ENCODE assay signal across 8 mouse cellular contexts in genomic region chr12:59219325-59220225, GRCm38 (mm10). TPM values are rescaled to one million over a fixed set of nuclear protein-coding genes. Genes with fewer than 3 reads are reported as not detected.
A peak's percentile ranks its signal among the peaks of the same experiment; 100 is the strongest.
DNase-seq lines count a peak whose midpoint lies in the region; ATAC-seq lines count a peak whose summit lies in the region.

Gene Fbxo33 (minus strand): TSS chr12:59219725.

- WGBS in heart, embryonic 14.5 days, result under 1% methylated on average over 87 of the region's 109 CpGs
- WGBS in liver, embryonic 13.5 days (ENCODE audit: insufficient replicate concordance), result under 1% methylated on average over 97 of the region's 109 CpGs
- under 1% methylated on average over 101 of the region's 109 CpGs for WGBS in stomach, embryonic 16.5 days

- H3K9ac ChIP-seq in heart, embryonic 14.5 days (ENCODE audit: low read length), result peak within 1 kb of the TSS; percentile 88
- H3K9ac ChIP-seq in liver, embryonic 13.5 days, result peak within 1 kb of the TSS; percentile 97
- H3K9ac ChIP-seq in stomach, embryonic 16.5 days (ENCODE audit: low read length), result peak within 1 kb of the TSS; percentile 87

- H3K4me1 ChIP-seq in heart, embryonic 14.5 days (ENCODE audit: control insufficient read depth in 2 of 2, insufficient read depth in 2 of 2, low read length in 2 of 2), result peaks cover 3 to 16% of the 10 kb centered on the region in 2 experiments
- peaks cover 32% of the 10 kb centered on the region for H3K4me1 ChIP-seq in liver, embryonic 13.5 days (replicated peaks)
- H3K4me1 ChIP-seq in stomach, embryonic 16.5 days (ENCODE audit: control insufficient read depth, insufficient read depth, low read length), result peaks cover 16% of the 10 kb centered on the region

- peak; percentile 83 for ATAC-seq in CD4-positive, CD25-positive, alpha-beta regulatory T cell, adult 4 months
- peak; percentile 96 for ATAC-seq in heart, embryonic 14.5 days (ENCODE audit: insufficient number of reproducible peaks, insufficient read depth, low FRiP score, low read depth)
- peak; percentile 95 for ATAC-seq in liver, embryonic 13.5 days (ENCODE audit: low read depth)
- peak; percentile 98 for ATAC-seq in stomach, embryonic 16.5 days (ENCODE audit: insufficient read depth, low FRiP score)

- H3K4me3 ChIP-seq in heart, embryonic 14.5 days (ENCODE audit: control insufficient read depth in 1 of 2, insufficient read depth in 1 of 2, low read depth in 1 of 2, low read length in 2 of 2), result peak within 1 kb of the TSS; percentile 94 to 100
- peak within 1 kb of the TSS; percentile 98 for H3K4me3 ChIP-seq in liver, embryonic 13.5 days (replicated peaks)
- peak within 1 kb of the TSS; percentile 91 for H3K4me3 ChIP-seq in stomach, embryonic 16.5 days (replicated peaks; ENCODE audit: low read length)

- H3K4me2 ChIP-seq in heart, embryonic 14.5 days (ENCODE audit: low read length), result peak within 1 kb of the TSS; percentile 72
- peak within 1 kb of the TSS; percentile 79 for H3K4me2 ChIP-seq in liver, embryonic 13.5 days
- H3K4me2 ChIP-seq in stomach, embryonic 16.5 days (ENCODE audit: low read depth, low read length), result peak within 1 kb of the TSS; percentile 92

- H3K27ac ChIP-seq in heart, embryonic 14.5 days (replicated peaks in 1 of 2; ENCODE audit: control insufficient read depth in 1 of 2, insufficient read depth in 1 of 2, low read depth in 2 of 2, low read length in 2 of 2), result peak within 1 kb of the TSS; percentile 94 to 99
- peak within 1 kb of the TSS; percentile 97 for H3K27ac ChIP-seq in liver, embryonic 13.5 days
- H3K27ac ChIP-seq in stomach, embryonic 16.5 days (ENCODE audit: low read length), result peak within 1 kb of the TSS; percentile 94

- DNase-seq in c-Kit-negative CD71-positive TER-119-positive erythroid progenitor cells, embryonic 14.5 days (ENCODE audit: low read depth, low spot score), result peak; percentile 98
- peak; percentile 91 for DNase-seq in fibroblast of lung, adult 2 months (ENCODE audit: low read depth)
- peak; percentile 98 for DNase-seq in kidney, postnatal 14 days
- peak; percentile 96 for DNase-seq in liver, embryonic 13.5 days
- DNase-seq in neural tube, embryonic 10.5 days (ENCODE audit: extremely low spot score, low spot score), result peak; percentile 100

- H3K9me3 ChIP-seq in heart, embryonic 14.5 days (ENCODE audit: control insufficient read depth, low read length), result no peaks in the 10 kb centered on the region
- H3K9me3 ChIP-seq in liver, embryonic 13.5 days (replicated peaks), result no peaks in the 10 kb centered on the region
- H3K9me3 ChIP-seq in stomach, embryonic 16.5 days (replicated peaks; ENCODE audit: control insufficient read depth, low read length), result no peaks in the 10 kb centered on the region

- H3K36me3 ChIP-seq in heart, embryonic 14.5 days (ENCODE audit: control insufficient read depth, insufficient read depth, low read length), result no peaks in the 10 kb centered on the region
- no peaks in the 10 kb centered on the region for H3K36me3 ChIP-seq in liver, embryonic 13.5 days
- no peaks in the 10 kb centered on the region for H3K36me3 ChIP-seq in stomach, embryonic 16.5 days (ENCODE audit: control insufficient read depth, insufficient read depth, low read length)

- H3K27me3 ChIP-seq in heart, embryonic 14.5 days (ENCODE audit: control insufficient read depth, insufficient read depth, low read length), result no peaks in the 10 kb centered on the region
- H3K27me3 ChIP-seq in liver, embryonic 13.5 days, result no peaks in the 10 kb centered on the region
- H3K27me3 ChIP-seq in stomach, embryonic 16.5 days (ENCODE audit: control insufficient read depth, insufficient read depth, low read length), result no peaks in the 10 kb centered on the region

RNA-seq across cellular contexts. Expression of gene Fbxo33, which starts in this region (rescaled TPM):
- polyA plus RNA-seq in CD4-positive, CD25-positive, alpha-beta regulatory T cell, adult 4 months (2017; shearing (Covaris generic)), result 10 to 100 TPM; 13.9 to 19.5 TPM
- 8.5 and 11.9 TPM in 2 replicates for polyA plus RNA-seq in heart, embryonic 14.5 days (2014; fragmentation: Nextera tagmentation; extraction: Ambion mirVana)
- 8.8 and 9.6 TPM in 2 replicates for polyA plus RNA-seq in liver, embryonic 13.5 days (2015; fragmentation: Nextera tagmentation; extraction: Ambion mirVana)
- polyA plus RNA-seq in stomach, embryonic 16.5 days (2015; fragmentation: Nextera tagmentation; extraction: Ambion mirVana), result 3.5 and 4.8 TPM in 2 replicates

Comparison
In these comparisons a context has a peak if more than half of its experiments do, and no peak if none do; other contexts are left out.
1. Peak in every context shown above with its lines: DNase-seq, ATAC-seq, H3K4me3 ChIP-seq and H3K27ac ChIP-seq.